Mouse (Mus musculus) testis, postnatal 10 days (tissue): ENCODE data around the gene Rtn4.
"Not testable (repeated sequence)": the region's sequence is repeated elsewhere in the genome, so short reads cannot be mapped to it uniquely, and the experiment has no call there.

Experiments
- DNase-seq: peaks from one replicate; pipeline ENCODE4 v3.0.0; 2021; ENCODE audit warnings: low spot score

Rtn4 gene

DNA sequence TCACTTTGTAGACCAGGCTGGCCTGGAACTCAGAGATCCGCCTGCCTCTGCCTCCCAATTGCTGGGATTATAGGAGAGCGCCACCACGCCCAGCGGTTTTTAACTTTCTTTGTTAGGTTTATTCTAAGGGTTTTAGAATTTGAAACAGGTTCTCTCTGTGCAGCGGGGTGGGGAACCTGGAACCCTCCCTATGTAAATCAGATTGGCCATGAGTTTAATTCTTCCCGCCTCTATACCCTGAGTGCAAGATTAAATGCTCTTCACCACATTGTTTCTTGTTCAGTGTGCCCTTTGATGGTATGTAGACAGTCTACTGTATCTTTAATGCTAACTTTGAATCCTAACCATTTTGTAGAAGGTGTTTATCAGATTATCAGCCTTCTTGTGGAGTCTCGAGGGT, 21.4 kb downstream of the Rtn4 start:
- DNase-seq: no peak

DNA sequence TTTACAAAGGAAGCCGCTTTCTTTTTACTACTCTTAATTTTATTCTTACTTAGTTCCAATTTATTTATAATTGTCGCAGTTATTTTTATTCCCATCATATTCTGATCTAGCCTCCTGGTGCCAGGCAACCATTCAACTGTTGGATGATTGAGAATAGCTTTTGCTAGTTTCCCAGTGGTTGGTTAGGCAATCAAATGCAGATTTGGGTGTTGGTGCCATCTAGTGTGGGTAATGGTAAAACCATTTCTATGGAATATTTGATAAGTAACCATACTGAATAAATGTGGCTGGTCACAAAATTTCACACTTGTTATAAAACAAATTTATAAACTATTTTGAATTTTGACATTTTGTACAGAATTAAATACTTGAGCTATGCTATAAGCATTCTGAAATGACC, 22.0 kb downstream of the Rtn4 start:
- DNase-seq: no peak

DNA sequence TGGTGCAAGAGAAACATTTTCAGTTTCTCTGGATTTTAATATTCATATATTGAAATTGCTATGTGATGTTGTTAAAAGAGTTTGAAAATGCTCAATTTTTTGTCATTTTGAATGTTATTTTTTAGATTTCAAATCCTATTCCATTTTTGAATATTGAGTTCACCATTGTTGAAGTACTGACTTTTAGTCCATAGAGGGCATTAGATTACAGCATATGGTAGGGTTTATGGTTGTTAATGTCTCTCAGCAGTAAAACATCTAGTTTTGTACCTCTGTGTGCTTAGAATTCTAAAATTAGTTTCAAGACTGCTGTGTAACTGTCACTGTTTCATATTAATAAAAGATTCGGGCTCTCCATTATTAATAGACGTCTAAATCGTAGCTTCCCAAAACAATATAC, 22.8 kb downstream of the Rtn4 start:
- DNase-seq: no peak

DNA sequence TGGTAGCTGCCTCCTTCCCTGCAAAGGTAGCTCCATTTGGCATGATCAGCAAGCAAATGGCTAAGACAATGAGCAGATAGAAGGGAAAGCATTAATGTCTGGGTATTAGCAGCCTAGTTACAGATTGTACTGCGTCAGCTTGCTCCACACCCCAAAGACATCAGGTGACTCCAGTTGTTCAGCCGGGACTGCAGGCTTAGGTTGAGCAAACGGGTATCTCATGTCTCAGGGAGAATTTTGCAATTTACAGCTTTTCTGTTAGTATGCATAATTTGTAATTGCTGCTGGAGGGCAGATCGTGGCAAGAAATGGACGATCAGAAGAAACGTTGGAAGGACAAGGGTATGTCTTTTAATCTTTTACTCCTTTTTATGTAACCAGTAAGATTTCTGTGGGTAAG, 25.8 kb downstream of the Rtn4 start:
- DNase-seq: no peak

DNA sequence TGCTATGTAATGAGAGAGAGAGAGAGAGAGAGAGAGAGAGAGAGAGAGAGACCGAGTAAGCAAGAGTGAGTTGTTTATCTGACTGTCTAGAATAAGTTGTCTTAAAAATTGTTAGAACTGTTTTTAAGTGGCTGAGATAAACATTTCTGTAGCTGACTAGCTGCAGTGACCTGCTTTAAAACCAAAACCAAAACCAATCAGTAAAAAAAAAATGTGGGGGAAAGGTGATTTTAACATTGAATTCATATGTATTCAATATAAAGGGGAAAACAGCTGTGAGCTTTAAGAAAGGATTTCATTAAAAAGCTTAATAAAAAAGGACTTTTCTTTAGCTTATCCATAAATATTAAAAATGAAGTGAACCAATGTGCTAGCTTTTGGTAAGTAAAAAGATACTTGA, 26.9 kb downstream of the Rtn4 start:
- DNase-seq: no peak

DNA sequence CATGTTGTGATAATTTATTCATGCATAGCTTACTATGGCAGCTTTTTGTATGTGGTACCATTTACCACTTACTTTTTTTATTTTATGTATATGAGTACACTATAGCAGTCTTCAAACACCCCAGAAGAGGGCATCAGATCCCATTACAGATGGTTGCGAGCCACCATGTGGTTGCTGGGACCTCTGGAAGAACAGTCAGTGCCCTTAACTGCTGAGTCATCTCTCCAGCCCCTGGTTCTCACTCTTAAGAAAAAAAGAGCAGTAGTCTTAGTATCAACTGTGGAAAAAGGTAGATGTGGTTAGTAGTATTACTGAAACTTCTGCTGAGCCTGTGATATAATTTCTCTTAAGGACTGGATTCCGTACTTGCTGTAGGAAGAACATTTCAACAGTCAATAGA, 31.5 kb downstream of the Rtn4 start:
- no peak for DNase-seq

DNA sequence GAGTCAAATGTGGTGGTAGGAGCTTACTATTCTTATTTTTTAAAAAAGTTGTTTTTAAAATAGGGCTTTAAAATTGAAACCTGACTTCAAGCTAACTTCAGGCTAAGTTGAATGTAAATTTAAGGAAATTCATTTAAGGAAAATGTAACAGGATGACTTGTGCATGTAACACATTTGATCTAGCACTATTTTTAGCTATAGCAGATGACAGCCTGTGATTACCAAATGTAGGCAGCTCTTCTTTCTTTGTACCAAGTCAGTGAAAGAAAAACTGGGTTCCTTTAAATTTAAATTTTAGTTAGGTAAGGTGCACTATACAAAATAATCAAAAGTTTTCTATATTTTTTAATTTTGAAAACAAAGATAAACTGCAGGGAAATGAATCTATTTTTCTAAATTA, 32.4 kb downstream of the Rtn4 start:
- no peak for DNase-seq

DNA sequence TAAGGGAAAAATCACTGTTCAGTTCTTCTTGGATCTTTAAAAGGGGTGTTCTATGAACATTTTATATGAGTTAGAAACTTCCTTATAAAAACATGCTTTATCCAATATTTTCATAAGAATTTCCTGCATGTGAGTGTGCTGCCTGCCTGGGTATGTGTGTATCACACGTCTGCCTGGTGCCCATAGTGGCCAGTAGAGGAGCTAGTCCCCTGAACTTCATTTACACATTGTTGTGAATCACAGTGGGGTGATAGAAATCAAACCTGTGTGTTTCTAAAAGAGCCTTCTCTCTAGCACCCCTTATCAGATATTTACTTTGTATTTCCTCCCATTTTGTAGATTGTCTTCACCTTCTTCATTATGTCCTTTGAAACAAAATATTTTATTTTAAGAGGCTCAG, 32.9 kb downstream of the Rtn4 start:
- DNase-seq: no peak

DNA sequence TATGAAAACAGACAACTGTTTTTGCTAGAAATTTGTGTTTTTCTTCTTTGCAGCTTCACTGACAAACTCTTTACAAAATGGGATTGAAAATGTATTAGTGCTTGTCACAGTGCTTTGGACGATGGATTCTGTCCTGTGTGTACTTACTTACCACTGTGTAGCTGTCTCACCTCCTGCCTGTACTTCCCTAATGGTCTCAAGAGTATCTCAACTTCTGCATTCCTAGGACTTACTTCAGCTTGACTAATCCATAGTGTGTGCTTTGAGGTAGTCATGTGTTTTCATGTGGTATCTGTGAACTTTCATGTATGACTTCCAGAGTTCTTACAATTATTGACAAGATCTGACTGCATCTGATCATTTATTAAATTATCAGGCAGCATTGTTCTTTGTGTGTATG, 35.2 kb downstream of the Rtn4 start:
- DNase-seq: no peak

DNA sequence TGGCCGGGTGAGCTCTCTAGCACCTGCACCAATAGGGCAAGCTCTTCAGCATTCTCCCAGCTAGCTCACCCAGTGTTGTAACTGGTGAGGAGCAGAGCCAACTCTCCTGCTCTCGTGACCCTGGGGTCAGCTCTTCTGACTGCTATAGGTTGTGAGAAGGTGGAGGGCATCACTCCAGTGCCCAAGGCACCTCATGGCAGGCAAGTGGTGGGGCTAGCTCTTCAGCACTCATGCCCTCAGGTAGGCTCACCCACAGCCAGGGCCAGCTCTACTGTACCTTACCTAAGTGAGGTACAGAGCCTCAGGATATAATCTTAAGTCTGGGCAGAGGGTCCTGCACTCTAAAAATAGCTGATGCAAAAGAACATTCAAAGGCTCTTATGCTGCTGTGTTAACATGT, 47.0 kb downstream of the Rtn4 start:
- no peak for DNase-seq

DNA sequence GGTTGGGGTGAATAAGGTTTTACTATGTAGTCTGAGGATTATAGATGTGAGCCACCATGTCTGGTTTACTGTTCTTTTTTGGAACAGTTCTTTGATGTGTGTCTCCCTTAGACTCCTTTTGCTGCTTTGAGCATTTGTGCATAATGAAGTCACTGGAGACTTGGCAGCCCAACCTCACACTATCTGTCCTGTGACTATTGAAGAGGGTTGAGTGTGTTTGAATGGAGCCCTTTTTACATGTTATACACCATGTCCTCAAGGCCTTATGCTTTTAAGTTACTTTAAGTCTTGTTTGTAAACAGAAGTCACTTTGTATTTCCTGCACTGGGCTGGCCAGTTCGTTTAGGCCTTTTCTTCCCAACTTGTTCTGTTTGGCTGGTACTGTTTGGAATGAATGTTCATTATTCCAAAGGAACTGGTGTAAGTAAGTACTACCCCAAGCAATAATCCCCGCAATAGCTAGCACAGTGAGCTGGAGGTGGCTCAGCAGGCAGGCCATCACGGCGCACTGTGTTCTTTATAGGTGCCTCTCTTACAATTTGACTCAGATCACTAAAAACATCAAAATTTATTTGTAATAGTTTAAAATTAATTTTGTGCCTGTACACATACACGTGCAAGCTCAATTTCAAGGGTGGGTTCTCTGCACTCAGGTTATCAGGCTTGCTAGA, 52.1 kb downstream of the Rtn4 start:
- no peak for DNase-seq

DNA sequence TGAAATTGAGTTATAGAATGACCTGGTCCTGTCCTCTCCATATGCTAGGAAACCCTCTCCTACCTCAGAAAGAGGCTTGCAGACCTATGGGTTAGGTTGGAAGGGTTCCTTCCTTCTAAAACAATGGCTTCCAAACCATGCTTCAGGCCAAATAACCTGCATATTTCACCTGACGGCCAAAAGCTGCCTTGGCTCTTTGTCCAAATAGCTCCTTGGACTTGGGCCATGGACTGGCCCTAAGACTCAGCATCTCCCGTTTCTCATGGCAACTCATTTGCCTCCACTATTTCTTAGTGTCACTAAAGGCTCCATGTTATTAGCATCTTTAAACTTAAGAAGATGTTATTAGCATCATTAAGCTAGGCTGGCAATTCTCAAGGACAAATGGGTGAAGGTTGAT, 52.8 kb downstream of the Rtn4 start:
- no peak for DNase-seq

DNA sequence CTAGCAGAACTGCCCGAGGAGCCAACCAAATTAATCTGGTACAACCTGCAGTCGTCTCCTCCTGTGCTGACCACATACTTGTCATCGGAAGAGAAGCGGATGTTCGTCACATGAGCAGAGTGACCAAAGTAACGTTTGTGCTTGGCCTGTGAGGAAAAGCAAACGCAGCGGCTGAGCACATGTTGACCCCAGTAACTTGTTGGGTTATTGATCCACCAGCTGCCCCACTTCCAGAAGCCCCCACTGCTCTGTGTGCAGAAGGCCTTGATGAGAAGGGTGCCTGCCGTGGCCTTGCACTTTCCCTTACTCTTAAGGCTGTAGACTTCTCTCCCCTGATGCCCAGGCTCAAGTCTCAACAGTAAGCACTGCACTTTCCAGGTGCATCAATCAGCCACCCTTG, 53.5 kb downstream of the Rtn4 start:
- DNase-seq: no peak

DNA sequence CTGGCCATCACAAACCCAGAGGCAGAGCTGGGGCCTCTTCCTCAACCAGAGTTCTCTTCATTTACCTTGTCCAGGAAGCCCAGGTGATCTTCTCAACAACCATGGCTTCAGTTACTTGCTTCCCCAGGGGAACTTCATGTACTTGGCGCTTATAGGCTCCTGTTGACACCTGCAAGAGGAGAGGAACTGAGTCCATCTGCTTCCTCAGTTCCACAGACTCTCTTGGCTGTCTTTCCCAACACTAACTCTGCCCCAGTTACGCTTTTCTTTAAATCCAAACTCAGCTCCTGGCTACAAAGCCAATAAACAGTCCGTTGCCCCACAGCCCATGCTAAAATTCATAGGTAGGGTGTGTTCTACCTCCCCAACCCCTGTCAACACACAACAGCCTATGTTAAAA, 54.6 kb downstream of the Rtn4 start:
- no peak for DNase-seq

DNA sequence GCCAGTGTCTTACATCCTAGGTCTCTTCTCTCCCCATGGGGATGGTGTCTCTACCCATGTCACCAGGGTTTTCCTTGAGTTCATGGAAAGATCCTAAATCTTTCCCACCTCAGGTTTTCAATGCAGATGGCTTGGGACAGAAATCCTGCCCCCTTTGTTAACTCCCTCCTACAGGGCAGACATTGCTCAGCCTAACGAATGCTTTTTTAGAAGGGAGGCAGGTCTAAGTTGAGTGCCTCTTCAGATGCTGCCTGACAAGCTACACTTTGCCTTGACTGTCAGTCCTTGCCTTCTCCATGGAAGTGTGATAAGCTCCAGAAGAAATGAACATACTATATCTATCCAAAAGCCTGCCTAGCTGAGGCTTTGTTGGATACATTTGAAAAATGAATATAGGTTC, 55.1 kb downstream of the Rtn4 start:
- no peak for DNase-seq

DNA sequence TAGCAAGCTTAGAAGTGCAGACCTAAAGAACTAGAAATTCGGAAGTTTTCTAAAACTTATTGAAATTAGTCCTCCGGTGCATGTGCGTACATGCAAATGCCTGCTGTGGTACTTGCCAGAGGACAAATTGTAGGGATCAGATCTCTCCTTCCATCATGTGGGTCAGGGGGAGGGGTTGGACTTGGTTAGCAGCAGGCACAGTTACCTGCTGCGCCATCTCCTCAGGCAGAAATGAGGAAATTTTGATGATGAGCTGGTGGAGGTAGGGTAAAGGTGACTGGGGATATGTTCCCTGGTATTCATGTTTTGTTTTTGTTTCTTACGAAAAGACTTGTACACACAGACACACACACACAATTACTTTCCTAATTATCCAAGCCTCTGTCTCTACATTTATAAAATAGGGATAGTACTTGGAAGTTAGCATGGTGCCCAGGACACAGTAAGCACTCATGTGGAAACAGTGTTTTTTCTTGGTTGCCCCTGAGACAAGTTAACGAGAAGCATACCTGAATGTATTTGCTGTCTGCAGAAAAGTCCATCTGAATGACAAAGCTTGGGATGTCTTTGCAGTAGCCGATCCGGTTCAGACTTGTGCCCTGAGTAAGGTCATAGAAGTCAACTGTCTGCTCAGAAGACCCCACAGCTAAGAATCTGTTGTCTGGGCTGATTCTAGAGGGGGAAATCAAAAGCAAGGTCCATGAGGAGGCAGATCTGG, 56.2 kb downstream of the Rtn4 start:
- no peak for DNase-seq

DNA sequence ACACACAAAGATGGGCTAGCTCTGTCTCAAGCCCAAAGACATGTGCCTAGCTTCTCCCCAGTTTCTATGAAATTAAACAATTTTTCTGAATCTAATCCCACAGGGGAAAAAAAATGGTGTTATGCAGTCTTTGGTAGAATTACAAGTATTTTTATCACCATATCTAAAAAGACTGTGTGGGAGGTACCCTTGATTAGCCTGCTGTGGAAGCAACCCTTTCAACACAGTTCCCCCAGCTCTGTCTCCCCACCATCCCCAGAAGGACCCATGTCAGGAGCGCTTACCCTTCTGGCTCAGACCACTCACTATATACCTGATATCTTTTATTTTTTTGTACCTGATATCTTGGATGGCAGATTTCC, 56.7 kb downstream of the Rtn4 start:
- DNase-seq: no peak

DNA sequence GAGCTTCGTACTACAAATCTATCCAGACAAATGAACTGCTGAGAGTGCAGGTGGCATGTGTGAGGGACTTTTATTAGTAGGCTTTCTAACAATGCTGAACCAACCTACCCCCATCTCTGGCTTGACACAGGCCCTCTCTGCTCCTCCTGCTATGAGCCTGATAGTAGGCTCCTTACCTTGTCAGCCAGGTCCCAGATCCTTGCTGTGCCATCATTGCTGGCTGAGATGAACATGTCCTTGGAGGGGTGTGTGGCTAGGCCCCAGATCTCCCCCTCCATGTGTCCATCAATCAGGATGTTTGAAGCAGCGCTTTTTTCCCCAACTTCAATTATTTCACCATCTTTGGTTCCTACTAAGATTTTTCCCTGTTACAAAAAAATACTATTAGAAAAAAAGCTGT, 58.3 kb downstream of the Rtn4 start:
- DNase-seq: no peak

DNA sequence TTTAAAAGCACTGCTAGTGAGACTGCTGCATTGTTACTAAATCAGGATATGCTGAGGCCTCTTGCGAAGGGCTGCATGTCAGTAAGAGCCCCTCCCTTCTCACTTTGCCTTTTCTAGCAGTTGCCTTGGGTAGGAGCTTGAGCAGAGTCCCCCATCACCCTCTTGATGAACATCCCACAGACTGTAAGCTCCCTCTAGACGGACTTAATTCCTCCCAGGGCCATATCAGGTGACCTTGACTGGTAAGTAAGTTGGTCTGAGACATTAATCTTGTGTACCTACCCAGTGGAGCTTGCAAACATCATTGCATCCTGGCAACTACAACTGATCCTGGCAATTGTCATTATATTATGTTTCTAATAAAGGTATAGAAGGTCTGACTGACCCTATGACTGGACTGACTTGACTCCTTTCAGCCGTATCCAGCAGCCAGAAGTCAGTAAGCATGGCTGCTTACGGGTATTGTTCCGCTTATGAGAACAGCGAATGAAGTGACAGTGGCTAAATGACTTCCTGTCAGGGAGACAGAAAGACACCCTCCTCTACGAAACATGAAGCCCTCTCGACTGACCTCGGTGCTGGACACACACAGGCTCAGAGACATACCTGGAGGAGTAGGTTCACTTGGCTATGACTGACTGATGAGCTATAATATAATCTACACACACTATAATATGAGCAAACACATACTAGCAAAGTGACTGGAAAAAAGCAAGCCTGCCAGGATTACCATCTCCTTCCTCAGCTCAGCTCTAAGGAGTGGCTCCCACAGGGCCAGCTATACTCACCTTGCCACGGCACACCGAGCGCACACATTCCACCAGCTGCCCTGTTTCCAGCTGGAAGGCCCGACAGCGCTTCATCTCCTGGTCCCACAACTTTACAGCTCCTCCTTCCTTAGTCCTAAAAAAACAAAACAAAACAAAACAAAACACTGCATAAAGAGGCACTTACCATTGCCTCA, 59.2 kb downstream of the Rtn4 start:
- DNase-seq: no peak

DNA sequence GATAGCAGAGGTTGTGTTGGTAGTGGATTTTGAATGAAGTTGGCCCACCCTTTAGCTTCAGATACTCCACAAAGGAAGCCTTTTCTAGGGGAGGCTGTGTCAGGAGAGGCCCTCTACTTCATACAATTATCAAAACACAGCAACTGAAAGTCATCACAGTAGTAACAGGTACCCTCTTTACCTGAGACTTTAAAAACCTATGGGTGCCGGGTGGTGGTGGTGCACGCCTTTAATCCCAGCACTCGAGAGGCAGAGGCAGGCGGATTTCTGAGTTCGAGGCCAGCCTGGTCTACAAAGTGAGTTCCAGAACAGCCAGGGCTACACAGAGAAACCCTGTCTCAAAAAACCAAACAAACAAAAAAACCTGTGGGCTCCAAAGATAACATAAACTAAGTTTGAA, 63.3 kb downstream of the Rtn4 start:
- DNase-seq: not testable (repeated sequence)

DNA sequence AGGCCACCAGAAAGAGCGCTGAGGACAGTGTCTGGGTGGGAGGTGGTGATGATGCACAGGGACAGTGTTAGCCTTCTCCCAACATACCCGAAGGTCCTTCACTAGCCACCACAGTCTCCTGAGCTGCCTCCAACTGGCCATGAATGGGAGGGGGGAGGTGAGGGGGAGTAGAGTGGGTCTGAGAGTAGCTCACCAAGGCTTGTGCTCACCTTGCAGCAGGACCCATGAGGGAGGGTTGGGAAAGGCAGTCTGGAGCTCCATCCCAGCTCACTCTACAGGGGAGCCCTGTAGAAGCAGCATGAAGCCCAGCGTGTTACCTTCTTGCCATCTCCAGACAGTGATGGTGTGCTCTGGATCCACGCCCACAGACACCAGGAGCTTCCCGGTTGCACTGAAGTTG, 65.9 kb downstream of the Rtn4 start:
- no peak for DNase-seq

DNA sequence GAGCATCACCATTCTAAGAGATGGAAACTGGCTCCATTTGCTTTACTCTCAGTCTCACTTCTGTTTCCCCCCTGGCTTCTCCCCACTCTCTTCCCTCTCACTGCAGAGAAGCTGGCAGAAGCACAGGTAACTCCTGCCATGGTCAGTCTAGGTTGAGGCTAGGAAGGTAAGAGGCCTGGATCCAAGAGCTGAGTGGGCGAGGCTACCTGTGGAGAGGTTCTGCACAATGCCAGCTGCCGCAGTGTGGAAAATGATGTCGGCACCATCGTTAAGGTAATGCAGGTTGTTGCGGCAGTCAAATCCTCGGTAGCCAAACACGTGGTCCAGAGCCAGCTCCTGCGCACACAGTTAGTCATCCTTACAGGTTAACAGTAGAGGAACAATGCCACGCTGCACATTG, 68.6 kb downstream of the Rtn4 start:
- no peak for DNase-seq

DNA sequence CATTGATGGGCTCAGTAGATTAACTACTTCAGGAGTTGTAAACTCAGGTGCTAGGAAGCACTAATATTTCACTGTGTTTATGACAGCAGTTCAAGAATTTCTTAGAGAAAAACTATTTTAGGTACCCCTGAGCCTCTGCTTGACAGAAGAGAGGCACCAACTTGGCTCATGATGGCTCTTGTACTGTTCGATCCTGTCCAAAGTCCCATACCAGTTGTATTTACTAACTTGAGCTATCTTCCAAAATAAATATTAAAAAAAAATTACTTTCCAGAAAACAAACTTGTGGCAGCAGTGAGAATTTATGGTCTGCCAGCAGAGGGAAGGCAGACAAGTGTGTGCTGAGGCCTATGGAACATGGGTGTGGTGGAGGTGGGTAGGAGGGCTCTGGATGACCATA, 70.0 kb downstream of the Rtn4 start:
- DNase-seq: no peak
